Mouse (Mus musculus) C2C12 (cell line): ENCODE results near the gene Ttc26.

Experiments
- CTCF ChIP-seq: IDR thresholded peaks from one replicate; pipeline ENCODE4 v1.5.1; 2011; ENCODE audit not compliant: control insufficient read depth, insufficient read depth, insufficient read length
- FOSL1 ChIP-seq: IDR thresholded peaks from one replicate; pipeline ENCODE4 v1.8.0; 2011; ENCODE audit warnings: mild to moderate bottlenecking, low read length; ENCODE audit not compliant: poor library complexity, insufficient read depth, severe bottlenecking
- MAX ChIP-seq: IDR thresholded peaks from one replicate; pipeline ENCODE4 v1.6.1; 2011; ENCODE audit warnings: mild to moderate bottlenecking, control low read depth
- MYOG ChIP-seq: IDR thresholded peaks from one replicate; pipeline ENCODE4 v1.6.1; 2011; ENCODE audit not compliant: control insufficient read depth, insufficient read length; ENCODE audit errors: extremely low read depth
- USF1 ChIP-seq: IDR thresholded peaks from one replicate; pipeline ENCODE4 v1.6.1; 2011; ENCODE audit warnings: low read depth, mild to moderate bottlenecking, control low read depth, moderate library complexity

DNA sequence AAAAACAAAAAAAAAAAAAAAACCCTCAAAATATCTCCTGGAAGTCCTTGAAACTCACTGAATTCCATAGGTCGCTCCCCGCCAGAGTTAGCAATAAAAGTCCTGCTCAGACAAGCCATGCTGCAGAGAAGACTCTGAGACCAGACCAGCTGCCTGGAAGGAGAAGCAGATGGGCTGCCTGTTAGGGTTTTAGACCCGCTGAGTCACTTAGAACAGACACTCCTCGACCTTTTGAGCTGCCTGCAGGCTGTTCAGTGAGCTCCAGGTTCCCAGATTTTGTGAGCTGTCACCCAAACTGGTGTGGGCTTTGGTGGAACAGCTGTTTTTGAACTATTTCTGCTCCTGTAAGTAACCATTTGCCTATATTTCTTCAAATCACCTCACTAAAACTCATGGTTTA, 17.9 kb upstream of the Ttc26 start:
- TF ChIP-seq CTCF (no peak), MYOG (no peak), MAX (no peak), USF1 (no peak), FOSL1 (no peak)
